Mouse (Mus musculus): Measurements from ENCODE around the gene Tnf. TPM values are rescaled to one million over a fixed set of nuclear protein-coding genes. Genes with fewer than 3 reads are reported as not detected.

The Tnf gene
- 0.22 TPM in 1 of 2 replicates, not detected in the other for total RNA-seq (2012; rRNA removed)

DNA sequence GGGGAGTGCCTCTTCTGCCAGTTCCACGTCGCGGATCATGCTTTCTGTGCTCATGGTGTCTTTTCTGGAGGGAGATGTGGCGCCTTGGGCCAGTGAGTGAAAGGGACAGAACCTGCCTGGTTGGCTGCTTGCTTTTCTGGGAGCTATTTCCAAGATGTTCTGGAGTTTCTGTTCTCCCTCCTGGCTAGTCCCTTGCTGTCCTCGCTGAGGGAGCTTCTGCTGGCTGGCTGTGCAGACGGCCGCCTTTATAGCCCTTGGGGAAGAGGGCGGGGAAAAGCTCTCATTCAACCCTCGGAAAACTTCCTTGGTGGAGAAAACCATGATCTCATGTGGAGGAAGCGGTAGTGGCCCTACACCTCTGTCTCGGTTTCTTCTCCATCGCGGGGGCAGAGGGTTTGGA is at the start of gene Tnf:
Gene Tnf (minus strand): TSS at position 221 of the 400 bp plus-strand sequence.
- H3K9me3 ChIP-seq (ENCODE audit: control insufficient read depth, insufficient read depth, low read depth, low read length): no peaks in the 10 kb centered on the region
- DNase-seq (ENCODE audit: low read depth, low spot score): no peak
- H3K27ac ChIP-seq (ENCODE audit: insufficient read depth, low read depth, low read length, poor library complexity, severe bottlenecking): no peak within 1 kb of the TSS
- H3K36me3 ChIP-seq (ENCODE audit: control insufficient read depth, insufficient read depth, low read length, poor library complexity, severe bottlenecking): no peaks in the 10 kb centered on the region
- no peak within 1 kb of the TSS for H3K9ac ChIP-seq (ENCODE audit: insufficient read depth, low read depth, low read length, poor library complexity, severe bottlenecking)
- H3K4me3 ChIP-seq (ENCODE audit: insufficient read depth in 1 of 2, low read depth in 1 of 2, low read length in 2 of 2, poor library complexity in 1 of 2, severe bottlenecking in 1 of 2): no peak within 1 kb of the TSS
- in situ Hi-C loops (cut with MboI; ENCODE audit: low sequenced_read_pairs in 2 of 2, unreplicated experiment in 2 of 2): no loop called here
- H3K4me1 ChIP-seq (ENCODE audit: control insufficient read depth in 2 of 2, insufficient read depth in 2 of 2, low read length in 2 of 2, poor library complexity in 1 of 2): no peaks in the 10 kb centered on the region
- no peak for TF ChIP-seq ZC3H11A (IDR thresholded peaks at IDR 0.05; ENCODE audit: borderline replicate concordance, low read depth, low read length)
- no peak for TF ChIP-seq ZNF384 (IDR thresholded peaks at IDR 0.05; ENCODE audit: low read depth, low read length)
- TF ChIP-seq CHD2 (IDR thresholded peaks at IDR 0.05; ENCODE audit: low read depth, low read length): no peak
- no peak for TF ChIP-seq HCFC1 (IDR thresholded peaks at IDR 0.05; ENCODE audit: borderline replicate concordance, insufficient read depth, low read length)
- TF ChIP-seq MAFK (IDR thresholded peaks at IDR 0.05; ENCODE audit: insufficient read depth, low read depth, low read length): no peak

DNA sequence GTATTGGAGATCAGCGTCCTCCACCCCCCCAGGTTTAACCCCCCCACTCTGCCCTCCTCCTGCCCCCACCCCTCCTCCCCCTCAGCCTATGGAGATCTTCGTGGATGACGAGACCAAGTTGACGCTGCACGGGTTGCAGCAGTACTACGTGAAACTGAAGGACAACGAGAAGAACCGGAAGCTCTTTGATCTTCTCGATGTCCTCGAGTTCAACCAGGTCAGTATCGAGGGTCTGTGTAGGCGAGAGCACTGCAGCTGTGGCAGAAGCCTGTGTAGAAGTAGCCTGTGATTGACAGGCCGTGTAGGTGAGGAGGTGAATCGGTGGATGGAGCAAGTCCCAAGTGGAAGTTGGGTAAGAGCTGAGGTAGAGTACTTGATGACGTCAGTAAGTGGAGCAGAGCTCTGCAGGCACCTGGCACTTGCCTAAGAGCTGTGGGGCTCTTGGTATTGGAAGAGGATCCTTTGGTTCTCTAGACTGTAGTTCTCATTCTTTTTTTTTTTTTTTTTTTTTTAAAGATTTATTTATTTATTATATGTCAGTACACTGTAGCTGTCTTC is 49.4 kb upstream of the Tnf start:
- no peak overlapping the region for H3K4me3 ChIP-seq (ENCODE audit: insufficient read depth in 1 of 2, low read depth in 1 of 2, low read length in 2 of 2, poor library complexity in 1 of 2, severe bottlenecking in 1 of 2)
- peaks cover 0 to 19% of the 10 kb centered on the region in 2 experiments; a peak in 1 of 4 replicates for H3K4me1 ChIP-seq (ENCODE audit: control insufficient read depth in 2 of 2, insufficient read depth in 2 of 2, low read length in 2 of 2, poor library complexity in 1 of 2)
- TF ChIP-seq ZNF384 (IDR thresholded peaks at IDR 0.05; ENCODE audit: low read depth, low read length): no peak
- TF ChIP-seq CHD2 (IDR thresholded peaks at IDR 0.05; ENCODE audit: low read depth, low read length): no peak
- no peak for TF ChIP-seq ZC3H11A (IDR thresholded peaks at IDR 0.05; ENCODE audit: borderline replicate concordance, low read depth, low read length)
- TF ChIP-seq MAFK (IDR thresholded peaks at IDR 0.05; ENCODE audit: insufficient read depth, low read depth, low read length): no peak
- TF ChIP-seq HCFC1 (IDR thresholded peaks at IDR 0.05; ENCODE audit: borderline replicate concordance, insufficient read depth, low read length): no peak
- H3K36me3 ChIP-seq (ENCODE audit: control insufficient read depth, insufficient read depth, low read length, poor library complexity, severe bottlenecking): peaks cover 73% of the 10 kb centered on the region
- no peak overlapping the region for H3K9ac ChIP-seq (ENCODE audit: insufficient read depth, low read depth, low read length, poor library complexity, severe bottlenecking)
- in situ Hi-C loops (cut with MboI; ENCODE audit: low sequenced_read_pairs in 2 of 2, unreplicated experiment in 2 of 2): no loop called here
- DNase-seq (ENCODE audit: low read depth, low spot score): no peak
- no peak overlapping the region for H3K27ac ChIP-seq (ENCODE audit: insufficient read depth, low read depth, low read length, poor library complexity, severe bottlenecking)
- no peaks in the 10 kb centered on the region for H3K9me3 ChIP-seq (ENCODE audit: control insufficient read depth, insufficient read depth, low read depth, low read length)

DNA sequence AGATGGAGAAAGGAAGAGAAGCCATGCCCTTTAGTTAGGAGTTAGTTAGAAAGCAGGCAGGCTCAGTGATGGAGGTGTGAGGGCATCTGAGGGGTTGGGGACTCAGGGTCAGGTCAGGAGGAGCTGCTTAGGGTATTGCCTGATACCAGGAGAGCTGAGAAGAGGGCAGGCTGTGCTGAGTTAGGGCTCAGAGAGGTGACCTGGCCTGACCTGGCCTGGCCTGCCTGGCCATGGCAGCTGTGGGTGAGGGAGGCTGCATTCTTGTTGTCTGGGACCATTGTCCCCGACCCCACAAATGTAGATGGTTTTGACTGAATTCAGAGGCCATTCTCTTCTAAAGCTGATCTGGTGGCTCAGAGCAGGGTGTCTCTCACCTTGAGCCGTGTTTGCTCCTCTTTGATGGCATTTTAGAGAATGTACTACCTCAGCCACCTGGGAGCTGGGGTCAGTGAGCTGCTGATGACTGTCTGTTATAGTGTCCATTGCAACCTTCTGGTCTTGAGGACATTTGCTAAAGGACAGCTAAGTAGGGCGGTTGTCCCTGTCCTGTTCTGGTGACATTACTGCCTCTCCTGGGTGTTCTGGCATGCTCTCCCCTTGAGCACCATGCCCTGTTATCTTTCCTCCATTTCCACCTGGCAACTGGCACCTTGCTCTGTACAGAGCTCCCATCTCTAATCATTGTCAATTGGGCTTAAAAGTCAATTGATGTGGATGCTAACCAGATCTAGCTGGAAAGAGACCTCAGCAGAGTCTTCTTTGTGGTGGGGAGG is 48.7 kb upstream of the Tnf start:
- in situ Hi-C loops (cut with MboI; ENCODE audit: low sequenced_read_pairs in 2 of 2, unreplicated experiment in 2 of 2): no loop called here
- no peak for TF ChIP-seq HCFC1 (IDR thresholded peaks at IDR 0.05; ENCODE audit: borderline replicate concordance, insufficient read depth, low read length)
- no peak for TF ChIP-seq ZC3H11A (IDR thresholded peaks at IDR 0.05; ENCODE audit: borderline replicate concordance, low read depth, low read length)

DNA sequence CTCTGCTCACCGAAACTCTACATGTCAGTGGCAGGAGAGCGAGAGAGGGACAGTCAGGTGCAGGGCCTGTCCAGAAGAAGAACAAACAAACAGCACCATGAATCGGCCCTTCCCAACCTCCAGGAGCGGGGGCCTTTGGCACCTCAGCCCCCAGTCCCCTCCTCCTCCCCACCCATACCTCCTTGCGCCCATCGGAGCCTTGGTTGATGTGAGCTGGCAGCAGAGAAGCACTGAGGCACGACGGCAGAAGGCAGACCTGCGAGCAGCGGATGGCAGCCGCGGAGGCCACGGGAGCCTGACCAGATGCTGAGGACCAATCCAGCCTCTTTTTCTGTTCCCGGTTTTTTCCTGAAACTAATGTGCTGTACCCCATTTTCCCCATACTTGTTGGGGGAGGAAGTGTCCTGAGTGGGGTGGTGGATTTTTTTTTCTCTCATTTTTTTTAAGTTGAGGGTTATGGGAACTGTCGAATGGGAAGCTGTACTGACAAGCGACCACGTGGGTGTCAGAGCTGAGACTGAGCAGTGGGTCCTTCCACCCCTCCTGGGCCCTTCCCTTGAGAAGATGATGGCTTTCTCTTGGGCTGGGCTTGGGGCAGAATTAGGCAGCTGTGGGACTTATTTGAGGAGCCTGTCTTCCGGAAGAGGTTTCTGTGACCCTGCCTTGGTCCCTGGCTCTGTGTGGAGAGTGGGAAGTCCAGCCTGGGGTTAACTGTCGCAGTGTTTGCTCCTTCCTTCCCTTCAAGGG is 47.8 kb upstream of the Tnf start:
- H3K9me3 ChIP-seq (ENCODE audit: control insufficient read depth, insufficient read depth, low read depth, low read length): no peaks in the 10 kb centered on the region
- H3K36me3 ChIP-seq (ENCODE audit: control insufficient read depth, insufficient read depth, low read length, poor library complexity, severe bottlenecking): peaks cover 88% of the 10 kb centered on the region
- H3K4me3 ChIP-seq (ENCODE audit: insufficient read depth in 1 of 2, low read depth in 1 of 2, low read length in 2 of 2, poor library complexity in 1 of 2, severe bottlenecking in 1 of 2): no peak overlapping the region
- no peak overlapping the region for H3K9ac ChIP-seq (ENCODE audit: insufficient read depth, low read depth, low read length, poor library complexity, severe bottlenecking)
- H3K4me1 ChIP-seq (ENCODE audit: control insufficient read depth in 2 of 2, insufficient read depth in 2 of 2, low read length in 2 of 2, poor library complexity in 1 of 2): peaks cover 0 to 24% of the 10 kb centered on the region in 2 experiments; a peak in 1 of 4 replicates
- no peak overlapping the region for H3K27ac ChIP-seq (ENCODE audit: insufficient read depth, low read depth, low read length, poor library complexity, severe bottlenecking)
- no peak for TF ChIP-seq CHD2 (IDR thresholded peaks at IDR 0.05; ENCODE audit: low read depth, low read length)
- TF ChIP-seq MAFK (IDR thresholded peaks at IDR 0.05; ENCODE audit: insufficient read depth, low read depth, low read length): no peak
- TF ChIP-seq ZNF384 (IDR thresholded peaks at IDR 0.05; ENCODE audit: low read depth, low read length): no peak
- no peak for TF ChIP-seq HCFC1 (IDR thresholded peaks at IDR 0.05; ENCODE audit: borderline replicate concordance, insufficient read depth, low read length)
- no peak for TF ChIP-seq ZC3H11A (IDR thresholded peaks at IDR 0.05; ENCODE audit: borderline replicate concordance, low read depth, low read length)
- no peak for DNase-seq (ENCODE audit: low read depth, low spot score)
- in situ Hi-C loops (cut with MboI; ENCODE audit: low sequenced_read_pairs in 2 of 2, unreplicated experiment in 2 of 2): no loop called here

More for the DNA sequence above, 48.7 kb upstream of the Tnf start:
- Histone ChIP-seq H3K9me3 (ENCODE audit: control insufficient read depth, insufficient read depth, low read depth, low read length) (no peaks in the 10 kb centered on the region), H3K27ac (ENCODE audit: insufficient read depth, low read depth, low read length, poor library complexity, severe bottlenecking) (no peak overlapping the region), H3K9ac (ENCODE audit: insufficient read depth, low read depth, low read length, poor library complexity, severe bottlenecking) (no peak overlapping the region), H3K4me1 (ENCODE audit: control insufficient read depth in 2 of 2, insufficient read depth in 2 of 2, low read length in 2 of 2, poor library complexity in 1 of 2) (peaks cover 0 to 22% of the 10 kb centered on the region in 2 experiments; a peak in 1 of 4 replicates), H3K4me3 (ENCODE audit: insufficient read depth in 1 of 2, low read depth in 1 of 2, low read length in 2 of 2, poor library complexity in 1 of 2, severe bottlenecking in 1 of 2) (no peak overlapping the region), H3K36me3 (ENCODE audit: control insufficient read depth, insufficient read depth, low read length, poor library complexity, severe bottlenecking) (peaks cover 79% of the 10 kb centered on the region)
- no peak for DNase-seq (ENCODE audit: low read depth, low spot score)
